In the genomic region with DNA sequence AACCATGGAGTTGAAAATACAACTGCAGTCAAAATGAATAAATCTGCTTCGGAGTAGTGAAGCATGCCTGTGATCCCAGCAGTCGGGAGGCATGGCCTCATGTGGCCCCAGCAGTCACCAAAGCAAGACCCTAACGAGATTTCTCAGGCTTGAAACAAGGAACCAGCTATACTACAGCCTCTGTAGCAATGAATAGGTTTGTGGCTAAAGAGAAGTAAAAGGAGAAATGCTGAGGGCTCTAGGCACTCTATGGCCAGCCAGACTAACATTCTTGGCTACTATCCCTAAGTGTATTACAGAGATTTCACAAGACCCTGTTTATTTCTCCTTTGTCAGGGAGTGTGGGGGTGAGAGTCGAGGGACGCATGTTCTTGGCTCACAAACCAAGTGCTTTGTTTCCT, we compare ENCODE assay signal across 12 mouse cellular contexts.
DNase-seq lines count a peak whose midpoint lies in the region; ATAC-seq and TF ChIP-seq lines count a peak whose summit lies in the region.
"Had no signal": no experiment of that assay in that cellular context is flagged by ENCODE, and none has a peak within 500 bp of the region (broad histone marks: within the 10 kb centered on the region; RNA-seq: fewer than 3 reads in every experiment).

No protein-coding gene starts in this region.

- no peak for DNase-seq in hindbrain, embryonic 14.5 days (ENCODE audit: low spot score)
- peak; percentile 50 for DNase-seq in brain, embryonic 14.5 days (ENCODE audit: low read depth)
- DNase-seq in lung, postnatal 25 days (ENCODE audit: low spot score), result peak; percentile 47
- no peak for DNase-seq in layer of hippocampus, adult 9-10 months (ENCODE audit: low spot score)
- DNase-seq in adrenal gland, adult 8-10 months, result no peak
- DNase-seq: cerebellum, postnatal 36 days; layer of hippocampus, postnatal 36 days; liver, embryonic 13.5 days; thymus, postnatal 36 days had no signal

- WGBS in hindbrain, embryonic 15.5 days, result 53% methylated on average over 5 of the region's 5 CpGs
- 39% methylated on average over 5 of the region's 5 CpGs for WGBS in hindbrain, embryonic 14.5 days
- 36% methylated on average over 5 of the region's 5 CpGs for WGBS in kidney, embryonic 15.5 days
- 48% methylated on average over 5 of the region's 5 CpGs for WGBS in midbrain, embryonic 13.5 days

- ATAC-seq in hindbrain, embryonic 15.5 days (ENCODE audit: low FRiP score, low read depth), result no peak
- ATAC-seq in hindbrain, embryonic 14.5 days (ENCODE audit: low FRiP score), result no peak
- peak; percentile 25; the same call in 1 of the 2 replicates for ATAC-seq in kidney, embryonic 15.5 days (replicated peaks; ENCODE audit: low FRiP score)
- ATAC-seq in midbrain, embryonic 13.5 days, result no peak

- H3K4me1 ChIP-seq in hindbrain, embryonic 15.5 days (replicated peaks), result 0 out of 2 replicates have a peak, but pooled peaks cover 3% of the 10 kb centered on the region
- H3K4me1 ChIP-seq in hindbrain, embryonic 14.5 days (replicated peaks; ENCODE audit: control insufficient read depth, insufficient read depth, low read length), result no peaks in the 10 kb centered on the region
- H3K4me1 ChIP-seq in kidney, embryonic 15.5 days, result peaks cover 6% of the 10 kb centered on the region
- peaks cover 10% of the 10 kb centered on the region for H3K4me1 ChIP-seq in midbrain, embryonic 13.5 days (replicated peaks)
- H3K4me1 ChIP-seq: liver, embryonic 13.5 days had no signal

- peaks cover 9% of the 10 kb centered on the region; the same call in 1 of the 2 replicates for H3K27me3 ChIP-seq in hindbrain, embryonic 15.5 days
- H3K27me3 ChIP-seq in hindbrain, embryonic 14.5 days (ENCODE audit: control insufficient read depth, insufficient read depth, low read length), result 0 out of 2 replicates have a peak, but pooled peaks cover 9% of the 10 kb centered on the region
- no peaks in the 10 kb centered on the region for H3K27me3 ChIP-seq in kidney, embryonic 15.5 days
- H3K27me3 ChIP-seq in midbrain, embryonic 13.5 days, result peaks cover 15% of the 10 kb centered on the region; the same call in 1 of the 2 replicates
- H3K27me3 ChIP-seq: liver, embryonic 13.5 days had no signal

- no peaks in the 10 kb centered on the region for H3K9me3 ChIP-seq in hindbrain, embryonic 15.5 days
- no peaks in the 10 kb centered on the region for H3K9me3 ChIP-seq in hindbrain, embryonic 14.5 days (ENCODE audit: control insufficient read depth, low read length)
- H3K9me3 ChIP-seq in kidney, embryonic 15.5 days (replicated peaks), result no peaks in the 10 kb centered on the region
- H3K9me3 ChIP-seq in midbrain, embryonic 13.5 days, result no peaks in the 10 kb centered on the region; the same call in 1 of the 2 replicates
- H3K9me3 ChIP-seq: liver, embryonic 13.5 days had no signal

- H3K27ac ChIP-seq in hindbrain, embryonic 15.5 days (replicated peaks), result 0 out of 2 replicates have a peak overlapping the region, but pooled peaks have one; percentile 21
- no peak overlapping the region for H3K27ac ChIP-seq in hindbrain, embryonic 14.5 days
- 0 out of 2 replicates have a peak overlapping the region, but pooled peaks have one; percentile 13 for H3K27ac ChIP-seq in kidney, embryonic 15.5 days
- no peak overlapping the region for H3K27ac ChIP-seq in midbrain, embryonic 13.5 days
- H3K27ac ChIP-seq: liver, embryonic 13.5 days had no signal

- TF ChIP-seq CTCF in brain, embryonic 14.5 days (IDR thresholded peaks at IDR 0.05; ENCODE audit: borderline replicate concordance, extremely low read depth, insufficient read depth, insufficient read length), result no peak

- no peak overlapping the region for H3K9ac ChIP-seq in hindbrain, embryonic 15.5 days
- no peak overlapping the region for H3K9ac ChIP-seq in hindbrain, embryonic 14.5 days
- no peak overlapping the region for H3K9ac ChIP-seq in kidney, embryonic 15.5 days
- H3K9ac ChIP-seq in midbrain, embryonic 13.5 days (replicated peaks), result no peak overlapping the region
- H3K9ac ChIP-seq: liver, embryonic 13.5 days had no signal

- H3K4me3 ChIP-seq in hindbrain, embryonic 15.5 days, result no peak overlapping the region
- no peak overlapping the region for H3K4me3 ChIP-seq in hindbrain, embryonic 14.5 days (replicated peaks; ENCODE audit: low read length)
- H3K4me3 ChIP-seq in kidney, embryonic 15.5 days (replicated peaks), result no peak overlapping the region
- no peak overlapping the region for H3K4me3 ChIP-seq in midbrain, embryonic 13.5 days (replicated peaks)
- H3K4me3 ChIP-seq: liver, embryonic 13.5 days had no signal

- TF ChIP-seq POLR2A in brain, embryonic 14.5 days (IDR thresholded peaks at IDR 0.05; ENCODE audit: borderline replicate concordance, extremely low read depth, insufficient read depth, insufficient read length, poor library complexity, severe bottlenecking), result no peak

- no peak overlapping the region for H3K4me2 ChIP-seq in hindbrain, embryonic 15.5 days
- no peak overlapping the region for H3K4me2 ChIP-seq in hindbrain, embryonic 14.5 days (replicated peaks)
- H3K4me2 ChIP-seq in kidney, embryonic 15.5 days, result no peak overlapping the region
- no peak overlapping the region for H3K4me2 ChIP-seq in midbrain, embryonic 13.5 days (replicated peaks)
- H3K4me2 ChIP-seq: liver, embryonic 13.5 days had no signal

- no peaks in the 10 kb centered on the region for H3K36me3 ChIP-seq in hindbrain, embryonic 15.5 days
- no peaks in the 10 kb centered on the region for H3K36me3 ChIP-seq in hindbrain, embryonic 14.5 days (replicated peaks; ENCODE audit: control insufficient read depth, insufficient read depth)
- H3K36me3 ChIP-seq in kidney, embryonic 15.5 days, result no peaks in the 10 kb centered on the region
- no peaks in the 10 kb centered on the region for H3K36me3 ChIP-seq in midbrain, embryonic 13.5 days
- H3K36me3 ChIP-seq: liver, embryonic 13.5 days had no signal

Comparison
In these comparisons a context has a peak if more than half of its experiments do, and no peak if none do; other contexts are left out.
1. H3K27ac ChIP-seq: peak in hindbrain, embryonic 15.5 days (single experiment) and kidney, embryonic 15.5 days (single experiment); none in hindbrain, embryonic 14.5 days (single experiment) and midbrain, embryonic 13.5 days (single experiment).
2. DNase-seq: peak in brain, embryonic 14.5 days (single experiment) and lung, postnatal 25 days (single experiment); none in hindbrain, embryonic 14.5 days (single experiment), layer of hippocampus, adult 9-10 months (single experiment) and adrenal gland, adult 8-10 months (single experiment).